Mouse (Mus musculus): ENCODE results near the gene Slc48a1.

DNA sequence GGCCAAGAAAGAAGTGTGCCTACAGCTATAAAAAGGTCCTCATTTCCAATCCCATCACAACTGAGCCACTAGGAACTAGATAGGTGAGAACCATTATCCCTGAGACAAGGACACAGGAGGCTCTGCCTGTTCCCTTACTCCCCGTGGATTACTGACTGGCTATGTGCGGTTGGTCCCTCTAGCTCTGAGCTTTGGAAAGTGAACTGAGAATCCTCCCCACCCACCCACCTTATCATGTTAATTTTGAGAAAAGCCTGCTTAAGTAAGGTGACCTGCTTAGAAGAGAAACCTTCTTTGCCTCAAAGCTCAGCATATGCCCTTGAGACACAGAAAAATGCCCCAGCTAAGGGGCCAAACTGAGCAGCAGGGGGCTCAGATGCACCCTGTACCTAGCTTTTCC lies 51.1 kb downstream of the Slc48a1 start:
- no peak for TF ChIP-seq POLR2A (IDR thresholded peaks at IDR 0.05; ENCODE audit: insufficient read depth, low read depth, low read length)
- TF ChIP-seq CTCF (IDR thresholded peaks at IDR 0.05; ENCODE audit: insufficient read depth, low read depth, low read length), result no peak
